Mouse (Mus musculus): ENCODE data around the gene Ssbp4. TPM values are rescaled to one million over a fixed set of nuclear protein-coding genes. Genes with fewer than 3 reads are reported as not detected.

Ssbp4 gene
- polyA plus RNA-seq, 1 experiment from 2014 or later, result 73.3 TPM

- no peak for DNase-seq (ENCODE audit: low spot score)
- no peak overlapping the region for H3K4me3 ChIP-seq
- WGBS, result 94% methylated on average over 6 of the region's 6 CpGs
Measured at GRCm38 (mm10) chr8:70563763-70564387, 44.8 kb downstream of the Ssbp4 start.

DNA sequence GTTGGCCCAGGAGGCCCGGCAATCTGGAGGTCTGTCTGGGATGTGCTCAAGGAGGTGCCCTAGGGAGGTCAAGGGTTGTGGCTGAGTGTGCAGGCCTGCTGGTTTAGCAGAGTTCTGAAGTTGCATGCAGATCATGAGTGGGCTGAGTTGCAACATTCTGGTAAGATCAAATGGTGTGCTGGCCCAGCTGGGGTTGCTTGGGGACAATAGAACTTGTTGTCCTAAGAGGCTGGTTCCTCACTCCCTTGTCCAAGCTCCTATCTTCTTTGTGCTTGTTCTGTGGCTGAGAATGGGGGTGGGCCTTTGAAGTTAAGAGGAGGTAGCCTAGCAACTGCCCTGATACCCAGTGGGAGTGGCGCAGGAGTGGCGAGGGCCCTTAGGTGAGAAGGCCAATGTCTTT is 45.9 kb downstream of the Ssbp4 start:
- H3K36me3 ChIP-seq, result 0 out of 2 replicates have a peak, but pooled peaks cover 5% of the 10 kb centered on the region
- DNase-seq (ENCODE audit: low spot score), result no peak
- H3K4me1 ChIP-seq, result peaks cover 36% of the 10 kb centered on the region
- H3K27ac ChIP-seq (replicated peaks), result no peak overlapping the region
- H3K9me3 ChIP-seq (replicated peaks), result no peaks in the 10 kb centered on the region
- 84% methylated on average over 3 of the region's 3 CpGs for WGBS
- H3K27me3 ChIP-seq (ENCODE audit: low read depth, poor library complexity, severe bottlenecking), result no peaks in the 10 kb centered on the region
- no peak overlapping the region for H3K4me3 ChIP-seq

More at GRCm38 (mm10) chr8:70563763-70564387, 44.8 kb downstream of the Ssbp4 start:
- Histone ChIP-seq H3K4me1 (peaks cover 32% of the 10 kb centered on the region), H3K36me3 (0 out of 2 replicates have a peak, but pooled peaks cover 2% of the 10 kb centered on the region), H3K27ac (replicated peaks) (no peak overlapping the region), H3K9me3 (replicated peaks) (no peaks in the 10 kb centered on the region), H3K27me3 (ENCODE audit: low read depth, poor library complexity, severe bottlenecking) (no peaks in the 10 kb centered on the region)

GRCm38 (mm10) chr8:70561809-70562535 is 46.7 kb downstream of the Ssbp4 start:
- 88% methylated on average over 7 of the region's 7 CpGs for WGBS
- H3K4me1 ChIP-seq, result peaks cover 36% of the 10 kb centered on the region
- DNase-seq (ENCODE audit: low spot score), result no peak

GRCm38 (mm10) chr8:70561357-70561756 is 47.3 kb downstream of the Ssbp4 start:
- DNase-seq (ENCODE audit: low spot score), result no peak
- Histone ChIP-seq H3K4me3 (no peak overlapping the region), H3K27me3 (ENCODE audit: low read depth, poor library complexity, severe bottlenecking) (no peaks in the 10 kb centered on the region), H3K36me3 (0 out of 2 replicates have a peak, but pooled peaks cover 5% of the 10 kb centered on the region), H3K4me1 (peaks cover 36% of the 10 kb centered on the region), H3K9me3 (replicated peaks) (no peaks in the 10 kb centered on the region), H3K27ac (replicated peaks) (no peak overlapping the region)
- 85% methylated on average over 4 of the region's 4 CpGs for WGBS

More at GRCm38 (mm10) chr8:70561809-70562535, 46.7 kb downstream of the Ssbp4 start:
- H3K4me3 ChIP-seq, result no peak overlapping the region
- no peaks in the 10 kb centered on the region for H3K9me3 ChIP-seq (replicated peaks)
- H3K36me3 ChIP-seq, result 0 out of 2 replicates have a peak, but pooled peaks cover 5% of the 10 kb centered on the region
- H3K27ac ChIP-seq (replicated peaks), result no peak overlapping the region; the same call in 1 of the 2 replicates
- H3K27me3 ChIP-seq (ENCODE audit: low read depth, poor library complexity, severe bottlenecking), result no peaks in the 10 kb centered on the region

DNA sequence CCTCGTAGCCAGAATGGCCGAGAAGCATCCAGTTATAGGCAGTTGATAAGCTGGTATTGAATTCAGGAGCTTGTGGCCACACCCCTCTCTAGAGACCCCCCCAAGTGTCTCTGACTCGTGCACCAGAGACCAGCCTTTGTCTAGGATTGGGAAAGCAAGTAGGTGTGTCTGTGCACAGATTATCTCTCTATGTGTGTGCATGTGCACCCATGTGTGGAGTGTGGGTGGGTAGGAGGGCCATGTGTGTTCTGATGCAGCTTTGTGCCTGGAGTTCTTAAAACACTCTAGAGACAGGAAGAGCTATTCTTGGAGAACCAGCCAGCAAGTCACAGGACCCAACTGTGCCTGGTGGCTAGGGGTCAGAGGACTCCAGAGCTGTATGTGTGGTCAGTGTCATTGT is 48.1 kb downstream of the Ssbp4 start:
- H3K4me3 ChIP-seq, result no peak overlapping the region
- DNase-seq (ENCODE audit: low spot score), result no peak
- no peaks in the 10 kb centered on the region for H3K27me3 ChIP-seq (ENCODE audit: low read depth, poor library complexity, severe bottlenecking)
- peaks cover 36% of the 10 kb centered on the region for H3K4me1 ChIP-seq
- H3K36me3 ChIP-seq, result 0 out of 2 replicates have a peak, but pooled peaks cover 3% of the 10 kb centered on the region
- H3K27ac ChIP-seq (replicated peaks), result no peak overlapping the region
- WGBS, result 76% methylated on average over 3 of the region's 3 CpGs
- H3K9me3 ChIP-seq (replicated peaks), result no peaks in the 10 kb centered on the region

DNA sequence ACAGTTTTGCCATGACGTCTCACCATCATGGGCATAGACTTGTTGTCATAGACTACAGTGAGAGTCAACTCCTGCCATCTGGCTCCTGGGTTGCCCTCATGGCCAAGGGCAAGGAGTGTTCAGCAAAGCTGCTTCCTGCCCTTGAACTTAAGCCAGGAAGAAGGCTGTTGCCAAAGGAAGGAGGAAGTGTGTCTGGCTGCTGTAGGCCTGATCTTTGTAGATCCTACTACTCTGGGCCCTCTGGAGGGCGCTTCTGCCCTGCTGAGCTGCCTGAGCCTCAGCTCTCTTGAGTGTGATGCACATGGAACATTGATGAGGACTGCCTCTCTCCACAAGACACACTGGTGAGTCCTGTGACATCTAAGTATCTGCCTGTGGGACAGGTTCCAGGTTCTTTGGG is 48.6 kb downstream of the Ssbp4 start:
- no peaks in the 10 kb centered on the region for H3K27me3 ChIP-seq (ENCODE audit: low read depth, poor library complexity, severe bottlenecking)
- H3K4me1 ChIP-seq, result peaks cover 36% of the 10 kb centered on the region
- 78% methylated on average over 2 of the region's 2 CpGs for WGBS
- no peak overlapping the region for H3K4me3 ChIP-seq
- no peaks in the 10 kb centered on the region for H3K9me3 ChIP-seq (replicated peaks)
- no peak overlapping the region for H3K27ac ChIP-seq (replicated peaks)
- 0 out of 2 replicates have a peak, but pooled peaks cover 2% of the 10 kb centered on the region for H3K36me3 ChIP-seq
- no peak for DNase-seq (ENCODE audit: low spot score)

DNA sequence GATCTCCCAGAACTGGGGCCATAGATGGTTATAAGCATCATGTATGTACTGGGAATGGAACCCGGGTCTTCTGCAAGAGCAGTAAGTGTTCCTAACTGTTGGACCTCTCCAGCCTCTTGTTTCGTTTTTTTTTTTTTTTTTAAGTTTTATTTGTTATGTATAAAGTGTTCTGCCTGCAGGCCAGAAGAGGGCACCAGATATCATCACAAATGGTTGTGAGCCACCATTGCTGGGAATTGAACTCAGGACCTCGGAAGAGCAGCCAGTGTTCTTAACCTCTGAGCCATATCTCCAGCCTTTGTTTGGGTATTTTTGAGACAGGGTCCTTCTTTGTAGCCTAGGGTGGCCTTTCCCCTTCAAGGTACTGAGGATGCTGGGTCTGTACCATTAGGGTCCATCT is 49.7 kb downstream of the Ssbp4 start:
- Histone ChIP-seq H3K4me3 (no peak overlapping the region), H3K4me1 (peaks cover 31% of the 10 kb centered on the region), H3K27me3 (ENCODE audit: low read depth, poor library complexity, severe bottlenecking) (no peaks in the 10 kb centered on the region), H3K27ac (replicated peaks) (no peak overlapping the region), H3K36me3 (0 out of 2 replicates have a peak, but pooled peaks cover 2% of the 10 kb centered on the region), H3K9me3 (replicated peaks) (no peaks in the 10 kb centered on the region)
- DNase-seq (ENCODE audit: low spot score), result no peak
- 81% methylated on average over 3 of the region's 3 CpGs for WGBS

GRCm38 (mm10) chr8:70558334-70558733 is 50.3 kb downstream of the Ssbp4 start:
- H3K27ac ChIP-seq (replicated peaks), result no peak overlapping the region
- no peaks in the 10 kb centered on the region for H3K9me3 ChIP-seq (replicated peaks)
- H3K4me1 ChIP-seq, result peaks cover 34% of the 10 kb centered on the region
- DNase-seq (ENCODE audit: low spot score), result no peak
- H3K27me3 ChIP-seq (ENCODE audit: low read depth, poor library complexity, severe bottlenecking), result no peaks in the 10 kb centered on the region
- WGBS, result 81% methylated on average over 4 of the region's 4 CpGs
- H3K36me3 ChIP-seq, result 0 out of 2 replicates have a peak, but pooled peaks cover 2% of the 10 kb centered on the region
- no peak overlapping the region for H3K4me3 ChIP-seq

DNA sequence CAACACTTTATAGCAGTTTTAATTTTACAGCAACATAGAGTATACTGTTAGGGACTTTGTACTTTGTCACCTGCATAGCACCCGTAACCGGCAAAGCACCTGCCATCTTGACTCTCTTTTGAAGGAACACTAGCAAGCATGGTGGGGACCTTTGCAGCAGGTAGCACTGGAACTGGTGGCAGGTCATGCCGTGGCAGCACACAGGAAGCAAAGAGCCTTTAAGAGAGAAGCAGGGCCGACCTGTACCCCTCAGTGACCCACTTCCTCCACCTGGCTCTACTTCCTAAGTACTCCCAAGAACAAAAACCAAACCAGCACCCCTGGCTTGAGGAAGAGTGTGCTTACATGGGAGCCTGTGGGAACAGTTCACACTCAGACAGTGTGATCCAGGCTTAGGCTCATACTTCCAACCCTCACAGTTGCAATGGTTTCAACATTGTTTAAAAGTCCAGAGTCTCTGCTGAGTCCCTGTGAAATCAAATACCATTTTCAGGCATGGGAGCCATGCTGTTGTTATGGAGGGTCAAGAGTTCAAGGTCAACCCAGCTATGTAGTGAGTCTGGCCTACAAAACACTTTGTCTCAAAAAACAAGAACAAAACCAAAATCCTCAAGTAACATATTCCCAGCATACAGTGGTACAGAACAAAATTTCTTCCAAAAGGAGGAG is 53.5 kb downstream of the Ssbp4 start:
- 0 out of 2 replicates have a peak, but pooled peaks cover 2% of the 10 kb centered on the region for H3K36me3 ChIP-seq
- DNase-seq (ENCODE audit: low spot score), result no peak
- H3K4me1 ChIP-seq, result peaks cover 15% of the 10 kb centered on the region
- 92% methylated on average over 4 of the region's 4 CpGs for WGBS
- no peaks in the 10 kb centered on the region for H3K9me3 ChIP-seq (replicated peaks)
- no peak overlapping the region for H3K4me3 ChIP-seq
- H3K27ac ChIP-seq (replicated peaks), result no peak overlapping the region
- H3K27me3 ChIP-seq (ENCODE audit: low read depth, poor library complexity, severe bottlenecking), result no peaks in the 10 kb centered on the region

GRCm38 (mm10) chr8:70553740-70554139 is 54.9 kb downstream of the Ssbp4 start:
- Histone ChIP-seq H3K4me3 (no peak overlapping the region), H3K4me1 (peaks cover 12% of the 10 kb centered on the region), H3K27ac (replicated peaks) (no peak overlapping the region), H3K36me3 (0 out of 2 replicates have a peak, but pooled peaks cover 2% of the 10 kb centered on the region), H3K9me3 (replicated peaks) (no peaks in the 10 kb centered on the region), H3K27me3 (ENCODE audit: low read depth, poor library complexity, severe bottlenecking) (no peaks in the 10 kb centered on the region)
- DNase-seq (ENCODE audit: low spot score), result no peak

GRCm38 (mm10) chr8:70552836-70553235 is 55.8 kb downstream of the Ssbp4 start:
- no peaks in the 10 kb centered on the region for H3K27me3 ChIP-seq (ENCODE audit: low read depth, poor library complexity, severe bottlenecking)
- H3K9me3 ChIP-seq (replicated peaks), result no peaks in the 10 kb centered on the region
- WGBS, result 86% methylated on average over 1 of the region's 1 CpGs
- no peaks in the 10 kb centered on the region for H3K36me3 ChIP-seq
- H3K27ac ChIP-seq (replicated peaks), result no peak overlapping the region
- no peak for DNase-seq (ENCODE audit: low spot score)
- H3K4me3 ChIP-seq, result no peak overlapping the region
- H3K4me1 ChIP-seq, result peaks cover 11% of the 10 kb centered on the region

DNA sequence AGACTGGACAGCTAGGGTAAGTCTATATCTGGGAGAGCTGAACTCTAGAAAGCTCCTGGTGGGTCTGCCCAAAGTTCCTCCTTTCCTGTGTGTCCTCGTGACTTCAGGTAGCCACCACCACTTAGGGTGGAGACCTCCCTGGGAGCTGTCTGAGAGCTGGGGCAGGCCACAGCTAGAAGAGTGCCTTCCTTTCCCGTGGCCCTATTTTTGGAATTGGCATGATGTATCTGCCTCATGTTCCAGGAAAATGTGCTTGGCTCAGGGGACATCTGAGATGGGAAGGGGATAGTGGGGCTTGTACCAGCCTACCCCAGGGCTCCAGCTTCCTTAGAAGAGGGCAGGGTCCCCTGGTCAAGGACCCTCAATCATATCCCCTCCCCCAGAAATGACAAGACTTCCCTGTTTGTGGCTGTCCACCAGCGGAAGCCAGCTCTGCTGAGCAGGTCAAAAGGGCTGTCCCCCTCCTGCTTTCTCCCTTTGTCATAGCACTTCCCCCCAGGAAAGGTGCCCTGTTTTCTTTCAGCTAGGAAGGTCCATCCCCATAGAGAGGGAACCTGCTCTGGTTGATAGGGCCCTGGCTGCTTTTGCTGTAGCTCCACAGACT is 57.0 kb downstream of the Ssbp4 start:
- 83% methylated on average over 3 of the region's 3 CpGs for WGBS

More for the DNA sequence above, 57.0 kb downstream of the Ssbp4 start:
- H3K27ac ChIP-seq (replicated peaks), result no peak overlapping the region
- peaks cover 11% of the 10 kb centered on the region for H3K4me1 ChIP-seq
- no peaks in the 10 kb centered on the region for H3K36me3 ChIP-seq
- no peaks in the 10 kb centered on the region for H3K9me3 ChIP-seq (replicated peaks)
- no peaks in the 10 kb centered on the region for H3K27me3 ChIP-seq (ENCODE audit: low read depth, poor library complexity, severe bottlenecking)
- DNase-seq (ENCODE audit: low spot score), result no peak
- H3K4me3 ChIP-seq, result no peak overlapping the region

Measured in midbrain, embryonic 10.5 days (tissue).